Mouse (Mus musculus) left cerebral cortex, adult 8-10 months (tissue): Measurements from ENCODE around the gene Chn2. TPM values are rescaled to one million over a fixed set of nuclear protein-coding genes. Genes with fewer than 3 reads are reported as not detected.

Source experiments
- DNase-seq, 2 experiments: peaks; one replicate each; pipeline ENCODE4 v3.0.0; 2022; ENCODE audit warnings: low spot score in 2 of 2
- total RNA-seq, 4 experiments: library from RNA; stranded (reverse); gene quantifications; 2 replicates each; pipeline ENCODE4 v1.2.4; 2022

The Chn2 gene
- total RNA-seq, 4 experiments from 2014 or later: 46.0 to 51.8 (median 47.8) TPM

- DNase-seq: no peak
Observed at GRCm38 (mm10) chr6:54278613-54279012, 239.3 kb downstream of the Chn2 start.

GRCm38 (mm10) chr6:54279391-54279790 lies 240.0 kb downstream of the Chn2 start:
- DNase-seq: no peak

- DNase-seq: no peak
Observed at GRCm38 (mm10) chr6:54280248-54280647, 240.9 kb downstream of the Chn2 start.

GRCm38 (mm10) chr6:54283299-54283698 lies 243.9 kb downstream of the Chn2 start:
- no peak for DNase-seq

GRCm38 (mm10) chr6:54284167-54284711 lies 244.9 kb downstream of the Chn2 start:
- no peak for DNase-seq

- DNase-seq: no peak
Observed at GRCm38 (mm10) chr6:54286813-54287212, 247.5 kb downstream of the Chn2 start.

GRCm38 (mm10) chr6:54289774-54290500 lies 250.6 kb downstream of the Chn2 start:
- no peak for DNase-seq

- no peak for DNase-seq
Observed at GRCm38 (mm10) chr6:54297231-54297630, 257.9 kb downstream of the Chn2 start.

- DNase-seq: no peak
Observed at GRCm38 (mm10) chr6:54299417-54299816, 260.1 kb downstream of the Chn2 start.

- DNase-seq: no peak
Observed at GRCm38 (mm10) chr6:54305777-54306176, 266.4 kb downstream of the Chn2 start.

- no peak for DNase-seq
Observed at GRCm38 (mm10) chr6:54313071-54313470, 273.7 kb downstream of the Chn2 start.

- no peak for DNase-seq
Observed at GRCm38 (mm10) chr6:54318618-54319017, 279.3 kb downstream of the Chn2 start.

GRCm38 (mm10) chr6:54319198-54319597 lies 279.8 kb downstream of the Chn2 start:
- no peak for DNase-seq

GRCm38 (mm10) chr6:54320236-54320635 lies 280.9 kb downstream of the Chn2 start:
- DNase-seq: no peak

GRCm38 (mm10) chr6:54325246-54325885 lies 286.0 kb downstream of the Chn2 start, which contains the start of gene Prr15:
Gene Prr15 (plus strand): TSS chr6:54325835.
- no peak for DNase-seq

- peak; percentile 25 to 33 for DNase-seq
Observed at GRCm38 (mm10) chr6:54326671-54327625, 287.6 kb downstream of the Chn2 start.

GRCm38 (mm10) chr6:54327626-54328003 lies 288.3 kb downstream of the Chn2 start:
- peak; percentile 14 to 53 for DNase-seq

- DNase-seq: no peak
Observed at GRCm38 (mm10) chr6:54328783-54329182, 289.4 kb downstream of the Chn2 start.

GRCm38 (mm10) chr6:54329598-54329997 lies 290.2 kb downstream of the Chn2 start:
- no peak for DNase-seq

- DNase-seq: no peak
Observed at GRCm38 (mm10) chr6:54330166-54330565, 290.8 kb downstream of the Chn2 start.

GRCm38 (mm10) chr6:54331765-54332164 lies 292.4 kb downstream of the Chn2 start:
- DNase-seq: no peak
